Mouse (Mus musculus) gastrocnemius, postnatal 10 days (tissue): ENCODE data around the gene Ppp2r5e. TPM values are rescaled to one million over a fixed set of nuclear protein-coding genes. Genes with fewer than 3 reads are reported as not detected.
"Not testable (repeated sequence)": the region's sequence is repeated elsewhere in the genome, so short reads cannot be mapped to it uniquely, and the experiment has no call there.

Source experiments
- DNase-seq: peaks from one replicate; pipeline ENCODE4 v3.0.0; 2021; ENCODE audit warnings: mixed read lengths
- total RNA-seq, 2 experiments: library from RNA; stranded (reverse); gene quantifications; 2 replicates each; pipeline ENCODE4 v1.2.3; 2021

Ppp2r5e gene
- total RNA-seq, 2 experiments from 2014 or later: 28.6 to 32.0 TPM

DNA sequence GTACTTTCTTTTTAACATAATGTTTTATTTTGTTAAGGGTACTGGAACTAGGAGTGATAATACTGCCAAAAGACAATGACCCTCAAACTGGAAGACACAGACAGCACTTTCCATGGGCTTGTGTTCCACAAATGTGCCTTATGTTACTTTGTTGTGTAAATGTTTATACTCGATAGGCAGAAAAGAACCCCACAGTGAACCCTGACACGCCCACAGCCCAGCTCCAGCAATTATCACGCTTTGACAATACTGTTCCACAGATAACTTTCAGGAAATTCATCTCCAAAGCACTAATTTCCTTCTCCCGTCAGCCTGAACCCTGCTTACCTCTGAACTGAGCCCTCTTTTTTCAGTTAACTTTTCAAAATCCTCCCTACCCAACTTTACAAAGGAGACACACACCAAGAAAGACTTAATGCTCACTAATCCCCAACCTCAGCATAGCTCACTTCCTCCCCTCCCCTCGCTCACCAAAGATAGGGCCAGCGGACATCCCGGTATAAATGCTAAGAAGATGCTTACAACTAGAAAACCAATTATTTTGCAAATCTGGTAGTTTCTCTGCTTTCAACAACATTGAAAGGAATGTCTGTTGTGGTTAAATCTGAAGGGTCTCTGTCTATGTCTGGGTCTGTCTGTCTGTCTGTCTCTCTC lies 58.9 kb downstream of the Ppp2r5e start:
- DNase-seq: no peak

DNA sequence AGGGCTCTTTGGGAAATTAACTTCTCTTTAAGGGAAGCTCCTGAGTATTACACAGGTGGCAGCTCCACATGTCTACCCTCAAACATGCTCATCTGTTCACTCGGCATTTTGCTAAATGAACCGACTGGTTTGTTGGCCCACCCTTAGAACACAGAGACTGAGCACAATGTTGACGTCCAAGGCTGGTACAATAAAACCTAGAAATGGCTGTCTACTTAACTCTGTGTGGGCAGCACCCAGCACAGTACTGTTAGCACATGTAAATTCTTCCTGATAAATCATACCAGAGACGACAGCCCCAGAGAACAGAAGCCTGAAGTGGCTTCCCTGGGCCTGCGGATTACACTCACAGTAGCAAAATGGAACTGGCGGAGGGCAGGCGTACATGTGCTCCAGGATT lies 59.5 kb downstream of the Ppp2r5e start:
- no peak for DNase-seq

DNA sequence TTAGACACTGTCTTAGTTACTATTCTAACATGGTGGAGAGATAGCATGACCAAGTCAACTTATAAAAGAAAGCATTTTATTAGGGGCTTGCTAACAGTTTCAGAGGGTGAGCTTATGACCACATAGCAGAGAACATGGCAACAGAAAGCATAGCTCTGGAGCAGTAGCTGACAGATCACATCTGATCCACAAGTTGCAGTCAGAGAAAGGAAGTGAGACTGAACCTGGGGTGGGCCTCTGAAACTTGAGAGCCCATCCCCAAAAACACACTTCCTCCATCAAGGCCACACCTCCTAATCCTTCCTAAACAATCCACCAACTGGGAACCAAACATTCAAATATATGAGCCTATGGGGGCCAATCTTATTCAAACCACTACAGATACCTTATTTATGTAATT lies 62.9 kb downstream of the Ppp2r5e start:
- no peak for DNase-seq

DNA sequence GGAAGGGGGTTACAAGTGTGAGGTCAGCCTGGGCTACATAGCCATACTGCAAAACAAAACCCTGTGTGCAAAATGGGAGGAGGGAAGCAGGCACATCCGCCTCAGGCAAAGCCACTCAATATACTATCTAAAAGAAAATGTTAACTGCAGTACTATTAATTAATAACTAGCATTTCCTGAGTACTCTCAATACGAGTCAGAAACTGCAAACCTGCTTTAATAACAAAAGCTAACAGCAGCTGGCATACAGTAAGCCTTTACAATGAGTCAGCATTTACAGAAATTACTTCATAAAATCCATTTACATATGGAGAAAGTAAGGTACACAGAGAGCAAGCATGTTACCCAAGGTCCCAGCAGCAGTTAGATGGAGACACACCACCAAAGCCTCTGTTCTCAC lies 64.2 kb downstream of the Ppp2r5e start:
- DNase-seq: no peak

DNA sequence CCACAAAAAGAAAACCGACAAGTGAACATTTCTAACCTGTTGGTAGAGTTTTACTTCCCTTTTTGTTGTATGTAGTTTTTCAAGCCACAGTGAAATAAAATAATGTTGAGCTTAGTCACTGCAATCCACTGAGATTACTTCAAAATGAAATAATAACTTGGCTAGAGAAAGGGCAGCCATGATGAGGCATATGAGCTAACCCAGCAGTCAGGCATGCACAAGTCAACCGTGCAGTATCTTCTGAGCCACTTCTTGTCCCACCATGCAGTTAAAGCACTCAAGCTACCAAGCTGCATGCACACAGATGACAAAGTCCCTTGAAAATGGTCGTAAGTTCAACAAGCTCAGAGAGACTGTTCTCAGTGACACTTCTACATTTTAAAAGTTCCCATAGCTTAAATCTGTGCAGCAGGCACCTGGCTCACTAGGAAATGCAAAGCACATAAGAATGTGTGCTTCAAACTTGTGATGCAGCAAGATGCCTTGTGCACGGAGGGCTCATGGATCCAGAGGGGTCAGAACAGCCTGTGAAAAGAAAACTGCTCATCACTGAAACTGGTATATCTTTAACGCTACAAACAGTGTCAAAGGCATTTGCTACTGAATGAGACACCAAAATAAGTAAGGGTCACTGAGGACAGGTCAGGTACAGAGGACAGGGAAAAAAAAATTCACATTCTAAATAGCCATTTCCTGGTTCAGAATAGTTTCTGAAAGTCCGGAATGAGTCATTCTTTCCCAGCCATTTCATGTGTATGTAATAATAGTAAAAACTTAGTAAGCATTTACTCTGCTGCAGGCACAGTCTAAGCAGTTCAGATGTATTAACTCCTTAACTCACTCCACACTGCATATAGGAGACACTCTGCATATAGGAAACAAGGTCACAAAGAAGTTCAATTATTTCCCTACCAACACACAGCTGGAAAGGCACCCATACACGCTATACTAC lies 66.9 kb downstream of the Ppp2r5e start:
- no peak for DNase-seq

DNA sequence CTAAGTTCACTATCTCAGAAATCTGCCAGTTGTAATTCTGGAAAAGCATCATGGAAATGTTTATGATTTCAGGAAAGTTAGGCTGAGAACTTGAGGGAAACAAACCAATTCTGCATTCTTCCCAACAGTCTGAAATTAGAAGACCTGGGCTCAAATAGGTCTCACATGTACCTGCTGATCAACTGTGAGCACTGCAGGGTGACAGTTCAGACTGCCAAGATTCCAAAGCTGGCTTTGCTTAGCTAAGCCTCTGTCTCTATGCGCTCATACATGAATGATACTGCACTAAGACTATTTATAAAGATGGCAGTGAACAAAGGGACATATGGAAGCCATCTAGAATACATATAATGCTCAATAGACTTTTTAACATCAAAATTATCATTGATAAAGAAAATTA lies 67.7 kb downstream of the Ppp2r5e start:
- no peak for DNase-seq

DNA sequence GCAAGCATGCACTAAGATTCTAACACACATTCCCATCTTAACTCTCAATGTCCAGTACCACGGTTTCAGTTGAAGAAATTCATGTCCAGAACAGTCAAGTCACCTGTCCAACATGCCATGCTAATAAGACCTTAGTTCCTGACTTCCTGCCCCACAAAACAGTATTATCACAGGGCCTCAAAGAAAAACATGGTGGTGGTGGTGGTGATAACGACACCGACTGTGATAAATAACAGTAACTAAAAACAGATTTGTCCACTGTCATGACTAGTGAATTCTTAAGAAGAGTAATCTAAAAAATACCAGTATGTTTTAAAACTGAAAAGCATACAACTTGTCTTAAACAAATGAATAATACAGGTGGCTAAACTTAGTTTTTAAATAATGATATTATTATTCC lies 71.8 kb downstream of the Ppp2r5e start:
- no peak for DNase-seq

DNA sequence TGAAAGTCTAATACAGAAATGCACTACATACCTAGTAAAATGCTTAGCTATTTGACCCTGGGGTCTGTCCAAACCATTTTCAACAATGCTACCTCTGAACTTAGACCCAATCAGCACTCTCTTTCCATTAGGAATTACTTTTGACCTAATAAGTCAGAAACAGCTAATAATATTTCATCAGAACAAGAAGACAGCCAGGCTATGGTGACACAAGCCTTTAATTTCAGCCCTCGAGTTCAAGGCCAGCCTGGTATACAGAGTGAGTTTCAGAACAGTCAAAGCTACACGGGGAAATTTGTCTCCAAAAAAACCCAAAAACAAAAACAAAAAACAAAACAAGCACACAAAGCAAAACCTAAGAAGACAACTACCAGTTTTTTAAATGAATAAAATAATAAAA lies 73.1 kb downstream of the Ppp2r5e start:
- no peak for DNase-seq

DNA sequence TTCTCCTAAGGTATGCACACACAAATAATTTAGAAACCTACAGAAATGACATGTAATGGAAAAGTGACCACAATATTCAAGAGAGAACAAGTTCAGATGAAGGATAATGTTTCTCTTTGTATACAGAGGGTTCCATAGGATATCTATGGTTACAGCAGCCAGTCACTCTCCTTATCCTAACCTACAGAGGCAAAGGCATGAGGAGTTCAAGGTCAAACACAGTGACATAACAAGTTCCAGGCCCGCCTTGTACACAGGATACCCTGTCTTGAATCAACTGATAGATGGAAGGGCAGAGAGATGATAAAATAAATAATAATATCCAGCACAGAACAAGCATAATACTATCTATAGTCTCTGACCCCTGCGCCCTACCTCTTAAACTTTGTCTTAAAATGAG lies 73.7 kb downstream of the Ppp2r5e start:
- no peak for DNase-seq

DNA sequence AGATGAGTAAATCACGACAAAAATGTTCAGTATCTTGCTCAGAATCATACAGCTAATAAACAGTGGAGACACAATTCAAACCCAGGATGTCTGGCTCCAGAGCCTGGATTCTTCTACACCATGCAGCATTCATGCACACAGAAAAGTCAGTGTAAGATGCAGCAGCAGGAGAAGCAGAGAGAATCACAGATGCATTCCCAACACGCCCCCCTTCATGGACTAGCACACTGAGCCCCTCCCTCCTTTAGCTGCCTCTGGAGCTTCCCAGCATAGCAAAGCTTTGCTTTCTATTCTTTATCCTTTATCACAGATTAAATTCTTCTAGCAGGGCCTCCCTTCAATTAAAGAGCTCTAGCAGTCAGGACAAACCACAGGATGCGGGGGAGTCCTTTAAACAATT lies 75.7 kb downstream of the Ppp2r5e start:
- DNase-seq: no peak

DNA sequence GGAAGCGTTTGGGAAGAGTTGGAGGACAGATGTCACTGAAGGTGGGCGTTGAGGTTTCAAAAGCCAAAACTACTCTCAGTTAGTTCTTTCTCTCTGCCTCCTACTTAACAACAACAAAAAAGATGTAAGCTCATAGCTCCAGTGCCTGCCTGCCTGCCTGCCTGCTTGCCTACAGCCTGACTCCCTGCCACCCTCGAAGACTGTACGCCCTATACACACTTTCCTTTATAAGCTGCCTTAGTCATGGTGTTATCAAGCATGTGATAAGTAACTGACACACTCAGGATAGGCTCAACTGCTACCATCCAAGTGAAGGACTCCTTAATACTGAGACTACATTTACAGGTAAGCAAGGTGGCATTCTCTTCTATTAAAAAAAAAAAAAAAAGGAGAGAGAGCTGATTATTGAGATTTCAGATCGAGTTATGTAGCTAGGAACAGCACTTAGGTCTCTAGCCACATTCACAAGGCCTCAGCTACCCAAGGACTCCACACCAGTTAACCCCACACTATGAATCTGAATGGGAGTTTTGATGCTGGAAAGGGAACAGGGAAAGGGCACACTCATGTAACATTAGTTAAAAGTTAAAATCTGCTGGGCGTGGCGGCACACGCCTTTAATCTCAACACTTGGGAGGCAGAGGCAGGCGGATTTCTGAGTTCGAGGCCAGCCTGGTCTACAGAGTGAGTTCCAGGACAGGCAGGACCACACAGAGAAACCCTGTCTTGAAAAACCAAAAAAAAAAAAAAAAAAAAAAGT lies 76.7 kb downstream of the Ppp2r5e start:
- no peak for DNase-seq

DNA sequence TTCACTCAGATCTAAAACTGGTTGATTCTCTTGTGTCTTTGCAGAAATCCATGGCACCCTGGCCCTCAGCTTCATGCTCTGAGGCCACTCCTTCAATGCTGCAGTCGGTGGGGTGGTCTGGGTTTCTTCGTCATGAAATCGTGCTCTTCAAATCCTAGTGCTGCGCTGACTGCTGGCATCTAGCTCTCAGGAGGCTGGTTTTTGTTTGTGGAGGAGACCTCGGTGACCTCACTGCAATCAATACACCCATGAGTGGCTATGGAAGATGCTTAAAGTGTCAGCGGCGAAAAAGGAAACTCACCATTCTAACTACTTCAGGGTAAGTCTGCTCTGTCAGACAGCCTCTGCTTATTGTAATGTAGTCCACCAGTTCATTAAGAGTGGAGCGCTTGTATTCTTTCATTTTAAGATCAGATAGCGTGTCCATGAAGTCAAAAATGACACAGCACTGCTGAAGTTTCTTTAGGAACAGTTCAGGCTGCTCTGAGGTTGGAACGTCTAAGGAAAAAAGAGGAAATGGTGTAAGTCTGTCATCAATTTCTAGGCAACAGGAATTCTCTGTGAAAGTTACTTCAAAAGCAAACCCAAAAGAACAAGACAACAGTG lies 80.6 kb downstream of the Ppp2r5e start:
- no peak for DNase-seq

DNA sequence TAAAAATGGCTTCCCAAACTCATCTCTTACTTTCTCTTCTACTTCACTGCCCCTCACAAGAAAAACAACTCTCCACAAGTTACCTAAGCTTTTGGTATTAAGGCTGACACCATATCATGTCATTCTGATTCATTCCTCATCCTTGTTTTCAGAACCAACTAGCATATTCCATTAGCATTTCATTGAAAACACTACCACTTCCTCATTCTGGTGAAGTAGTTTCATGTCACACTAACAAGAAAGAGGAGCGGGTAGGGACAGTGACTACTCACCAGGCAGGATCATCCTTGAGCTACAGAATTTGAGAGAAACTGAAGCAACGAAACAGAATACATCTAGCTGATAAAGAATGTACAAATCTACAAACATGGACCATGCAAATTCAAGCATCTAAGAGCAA lies 84.5 kb downstream of the Ppp2r5e start:
- no peak for DNase-seq

DNA sequence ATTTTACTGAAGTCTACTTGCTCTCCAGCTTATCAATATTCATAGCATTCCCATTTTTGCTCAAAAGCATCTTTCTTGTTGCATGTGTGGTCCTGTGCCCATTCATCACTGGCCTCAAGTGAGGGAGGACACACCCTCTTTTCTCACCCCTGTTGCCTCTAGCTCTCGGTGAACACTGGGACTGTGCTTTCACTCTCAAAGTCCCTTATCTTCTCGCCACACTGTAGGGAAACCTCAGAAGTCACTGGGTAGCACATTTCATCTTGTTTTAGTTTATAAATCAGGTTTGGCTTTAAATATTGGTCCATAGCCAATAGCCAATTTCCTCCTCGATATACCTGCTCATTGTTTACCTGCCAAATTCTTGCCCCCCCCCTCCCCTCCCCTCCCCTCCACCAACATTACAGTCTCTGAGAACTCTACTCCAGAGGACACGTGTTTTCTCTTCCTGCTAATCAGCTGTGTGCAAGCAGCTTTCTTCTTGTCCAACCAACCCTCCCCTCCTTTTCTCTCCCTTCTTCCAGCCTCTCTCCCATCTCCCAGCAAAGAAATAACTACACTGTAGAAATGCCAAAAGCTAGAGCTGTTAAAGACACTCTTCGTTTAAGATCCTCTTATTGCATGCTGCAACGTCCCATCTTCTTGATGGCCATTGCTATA lies 90.9 kb downstream of the Ppp2r5e start:
- DNase-seq: no peak

DNA sequence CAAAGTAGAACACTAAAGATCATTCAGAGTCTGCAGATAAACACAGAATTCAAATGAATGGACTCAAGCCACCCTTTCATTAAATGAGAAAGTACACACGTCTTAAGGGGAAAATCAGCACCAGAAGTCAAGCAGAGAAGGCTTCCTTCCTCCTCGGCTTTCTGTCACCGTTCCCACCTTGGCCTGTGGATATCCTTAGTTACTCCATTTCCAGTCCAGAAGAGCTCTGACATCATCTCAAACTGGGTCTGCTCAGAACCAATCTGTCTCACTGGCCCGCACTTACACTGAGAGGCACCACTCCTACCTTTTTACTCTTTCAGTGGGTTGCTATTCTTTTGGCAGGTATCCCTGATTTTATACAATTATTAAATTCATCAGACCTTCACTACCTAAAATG lies 93.4 kb downstream of the Ppp2r5e start:
- DNase-seq: no peak

DNA sequence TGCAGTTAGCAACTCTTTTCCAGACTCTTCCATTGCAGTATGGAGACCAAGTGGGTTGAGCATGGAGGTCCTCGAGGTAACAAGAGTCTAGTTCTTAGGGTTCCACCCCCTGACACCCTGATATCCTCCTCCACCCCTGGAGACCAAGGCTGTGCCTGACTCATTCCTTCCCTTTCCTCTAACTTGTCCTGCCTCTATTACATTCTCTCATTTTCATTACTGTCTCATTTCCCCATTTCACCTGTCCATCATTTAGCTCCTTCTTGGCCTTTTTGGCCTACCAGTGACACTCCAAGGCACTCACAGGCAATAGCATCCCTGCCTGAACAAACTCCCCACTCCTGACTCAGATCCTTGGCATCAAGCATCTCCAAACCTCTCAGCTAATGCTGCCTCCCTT lies 98.3 kb downstream of the Ppp2r5e start:
- no peak for DNase-seq

DNA sequence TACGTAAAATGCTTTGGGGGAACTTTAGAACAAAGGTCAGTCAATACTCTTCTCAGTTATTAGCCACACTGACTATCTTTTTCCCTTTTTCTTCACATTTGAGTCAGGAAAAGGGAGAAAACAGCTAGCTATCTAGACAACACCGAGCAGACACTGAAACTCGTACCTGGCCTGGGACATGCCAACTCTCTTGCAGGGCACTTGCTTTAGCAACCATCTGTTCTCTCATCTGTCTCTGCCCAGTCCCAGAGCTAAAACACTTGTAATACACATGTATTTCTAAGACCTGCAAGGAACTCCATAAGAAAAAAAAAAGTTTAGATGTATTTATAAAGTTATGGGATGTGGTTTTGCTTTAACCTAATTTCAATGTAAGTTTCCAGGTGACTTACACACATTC lies 100.4 kb downstream of the Ppp2r5e start:
- DNase-seq: no peak

DNA sequence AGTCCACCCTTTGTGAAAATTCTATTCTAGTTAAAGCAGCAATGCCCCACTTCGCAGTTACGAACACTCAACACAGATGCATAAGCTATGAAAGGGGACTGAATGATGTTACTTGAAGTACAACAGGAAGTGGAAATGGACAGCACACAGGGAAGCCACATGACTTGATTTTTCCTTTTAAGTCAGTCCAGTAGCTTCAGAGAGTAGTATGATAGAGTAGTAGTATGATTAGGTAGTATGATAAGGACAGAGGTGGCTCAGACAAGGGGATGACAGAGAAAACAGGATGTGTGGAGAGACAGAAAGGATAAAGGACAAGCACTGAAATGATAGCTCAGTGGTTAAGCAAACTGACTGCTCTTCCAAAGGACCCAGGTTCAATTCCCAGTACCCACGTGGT lies 101.4 kb downstream of the Ppp2r5e start:
- no peak for DNase-seq

DNA sequence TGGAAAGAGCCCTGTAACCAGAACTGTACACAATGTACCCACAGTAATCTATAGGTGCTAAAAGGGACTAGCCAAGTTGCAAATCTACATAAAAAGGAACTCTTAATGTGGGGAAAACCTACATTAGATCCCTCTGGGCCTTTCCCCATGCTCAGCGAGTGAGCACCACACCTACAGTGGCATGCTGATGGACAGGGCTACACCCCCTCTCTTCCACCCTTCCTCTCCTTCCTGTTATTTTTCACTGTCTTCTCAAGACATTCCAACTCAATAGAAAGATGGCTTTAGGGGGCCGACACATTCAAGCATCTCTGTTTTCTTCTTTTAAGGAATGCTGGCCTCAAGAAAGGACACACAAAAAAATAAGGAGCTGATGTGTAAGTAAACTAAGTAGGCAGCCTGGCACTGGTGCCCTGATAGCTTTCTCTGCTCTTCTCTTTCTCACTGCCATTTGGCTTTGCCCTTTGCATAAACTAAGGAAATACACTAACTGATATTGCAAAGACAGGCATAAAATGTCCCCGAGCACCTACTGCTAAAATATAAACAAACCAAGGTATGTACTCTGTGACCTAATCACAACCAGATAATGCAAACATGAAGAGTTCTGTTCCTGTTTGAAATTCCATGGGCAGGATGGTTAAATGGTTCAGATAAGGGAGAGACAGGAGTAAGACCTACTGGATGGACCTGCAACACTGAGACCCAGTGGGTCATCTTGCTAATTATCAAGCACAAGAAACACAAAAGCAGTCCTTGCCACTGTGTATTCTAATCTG lies 103.3 kb downstream of the Ppp2r5e start:
- no peak for DNase-seq

DNA sequence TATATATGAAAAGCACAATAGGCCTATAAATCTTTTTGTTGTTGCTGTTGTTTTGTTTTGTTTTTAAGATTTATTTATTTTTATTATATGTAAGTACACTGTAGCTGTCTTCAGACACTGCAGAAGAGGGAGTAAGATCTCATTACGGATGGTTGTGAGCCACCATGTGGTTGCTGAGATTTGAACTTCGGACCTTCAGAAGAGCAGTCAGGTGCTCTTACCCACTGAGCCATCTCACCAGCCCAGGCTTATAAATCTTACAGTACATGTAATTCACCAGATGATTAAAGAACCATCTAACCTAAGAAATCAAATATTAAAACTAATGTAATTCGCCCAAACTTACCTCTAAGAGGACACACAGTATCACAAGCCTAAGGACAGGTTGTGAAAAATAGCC lies 103.9 kb downstream of the Ppp2r5e start:
- not testable (repeated sequence) for DNase-seq

DNA sequence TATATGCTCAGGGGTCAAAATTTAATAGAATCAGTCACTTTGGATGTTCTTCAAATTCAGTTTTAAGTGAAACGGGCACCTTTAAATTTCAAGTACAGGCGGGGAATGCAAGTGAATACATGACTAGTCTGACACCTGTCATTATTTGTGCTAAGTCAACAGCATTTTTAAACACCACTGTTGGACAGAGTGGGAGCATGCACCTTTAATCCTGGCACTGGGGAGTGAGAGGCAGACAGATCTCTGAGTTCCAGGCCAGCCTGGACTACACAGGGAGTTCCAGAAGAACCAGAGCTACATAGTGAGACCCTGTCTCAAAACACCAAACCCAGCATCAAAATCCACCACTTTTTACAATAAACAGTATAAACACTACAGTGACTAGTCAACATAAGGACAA lies 108.5 kb downstream of the Ppp2r5e start:
- no peak for DNase-seq
